Mouse (Mus musculus) cortical plate, adult 2 months (tissue): ENCODE data around the gene Wdr66.

Experiments
- CTCF ChIP-seq: fragments of 200-500 bp; IDR thresholded peaks from 2 replicates; pipeline ENCODE4 v1.5.1; 2011; ENCODE audit warnings: mild to moderate bottlenecking, control low read depth, low read length; ENCODE audit not compliant: insufficient read depth; ENCODE audit errors: extremely low read depth
- POLR2A ChIP-seq: fragments of 200-500 bp; IDR thresholded peaks from 2 replicates; pipeline ENCODE4 v1.6.1; 2011; ENCODE audit warnings: mild to moderate bottlenecking, low read length, control low read depth; ENCODE audit not compliant: insufficient read depth; ENCODE audit errors: extremely low read depth

- TF ChIP-seq CTCF, result no peak
- no peak for TF ChIP-seq POLR2A
These were observed 28.9 kb upstream of the Wdr66 start for GRCm38 (mm10) chr5:123223051-123223410.
